Mouse (Mus musculus): ENCODE measurements around the gene Dusp6. TPM values are rescaled to one million over a fixed set of nuclear protein-coding genes. Genes with fewer than 3 reads are reported as not detected.

Dusp6 gene
- polyA plus RNA-seq, 1 experiment from 2014 or later = 98.5 TPM

DNA sequence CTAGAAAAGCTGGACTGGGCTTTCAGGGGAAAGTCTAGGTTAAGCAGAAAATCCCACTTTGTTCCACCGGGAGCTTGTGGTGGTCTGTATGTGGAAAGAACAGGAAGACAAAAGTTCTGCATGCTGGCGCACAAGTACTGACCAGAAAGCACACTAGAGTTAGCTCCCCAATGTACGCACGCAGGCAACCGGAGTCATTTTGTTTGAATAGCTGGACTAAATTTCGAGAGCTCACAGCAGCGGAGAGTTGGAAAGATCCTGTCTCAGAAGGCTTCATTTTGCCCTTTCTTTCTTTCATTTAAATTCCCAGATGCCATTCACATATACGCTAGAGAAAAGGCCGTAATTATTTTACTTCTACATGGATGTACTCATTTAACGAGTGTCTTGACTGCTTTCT lies 20.3 kb upstream of the Dusp6 start:
- Histone ChIP-seq H3K4me2 (replicated peaks; ENCODE audit: low read depth, low read length) (no peak overlapping the region), H3K27ac (ENCODE audit: low read depth, low read length) (no peak overlapping the region), H3K4me1 (ENCODE audit: control insufficient read depth, insufficient read depth, low read length) (peaks cover 15% of the 10 kb centered on the region; the same call in 1 of the 2 replicates), H3K36me3 (ENCODE audit: control insufficient read depth, insufficient read depth, low read length) (no peaks in the 10 kb centered on the region), H3K9ac (ENCODE audit: low read depth, low read length) (no peak overlapping the region), H3K27me3 (ENCODE audit: control insufficient read depth, insufficient read depth, low read length) (no peaks in the 10 kb centered on the region), H3K4me3 (ENCODE audit: low read length) (no peak overlapping the region), H3K9me3 (ENCODE audit: control insufficient read depth, low read length) (no peaks in the 10 kb centered on the region)
- WGBS = 92% methylated on average over 10 of the region's 10 CpGs
- ATAC-seq (ENCODE audit: low FRiP score, low TSS enrichment) = no peak

DNA sequence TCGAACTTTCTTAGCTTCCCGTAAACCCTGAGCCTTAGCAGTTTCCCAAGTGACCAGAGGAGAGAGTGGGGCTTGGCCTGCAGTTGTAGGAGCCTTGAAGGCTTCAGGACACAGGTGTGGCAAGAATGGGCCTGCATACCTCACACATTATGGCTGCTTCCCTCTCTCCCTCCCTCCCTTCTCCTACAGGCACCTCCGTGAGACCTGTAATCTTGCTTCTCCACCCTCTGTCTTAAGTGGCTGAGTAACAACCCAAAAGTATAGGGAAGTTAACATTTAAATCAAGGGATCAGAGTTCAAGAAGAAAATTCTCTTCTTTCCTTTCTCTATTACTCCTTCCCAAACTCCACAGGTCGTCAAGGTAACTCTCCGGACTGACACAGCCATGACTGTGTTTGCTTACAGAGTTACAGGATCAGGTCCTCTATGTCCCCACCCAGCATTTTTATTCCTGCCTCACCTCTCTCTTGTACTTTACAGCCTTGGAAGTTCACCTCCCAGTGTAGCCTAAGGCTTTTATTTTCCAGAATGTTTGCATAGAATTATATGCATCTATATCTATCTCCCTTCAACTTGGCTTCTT lies 19.0 kb upstream of the Dusp6 start:
- WGBS = 44% methylated on average over 5 of the region's 5 CpGs
- Histone ChIP-seq H3K36me3 (ENCODE audit: control insufficient read depth, insufficient read depth, low read length) (no peaks in the 10 kb centered on the region), H3K9me3 (ENCODE audit: control insufficient read depth, low read length) (no peaks in the 10 kb centered on the region), H3K27ac (ENCODE audit: low read depth, low read length) (no peak overlapping the region), H3K4me2 (replicated peaks; ENCODE audit: low read depth, low read length) (no peak overlapping the region; the same call in 1 of the 2 replicates), H3K27me3 (ENCODE audit: control insufficient read depth, insufficient read depth, low read length) (no peaks in the 10 kb centered on the region), H3K4me1 (ENCODE audit: control insufficient read depth, insufficient read depth, low read length) (peaks cover 15% of the 10 kb centered on the region; the same call in 1 of the 2 replicates), H3K9ac (ENCODE audit: low read depth, low read length) (no peak overlapping the region), H3K4me3 (ENCODE audit: low read length) (no peak overlapping the region)
- no peak for ATAC-seq (ENCODE audit: low FRiP score, low TSS enrichment)

DNA sequence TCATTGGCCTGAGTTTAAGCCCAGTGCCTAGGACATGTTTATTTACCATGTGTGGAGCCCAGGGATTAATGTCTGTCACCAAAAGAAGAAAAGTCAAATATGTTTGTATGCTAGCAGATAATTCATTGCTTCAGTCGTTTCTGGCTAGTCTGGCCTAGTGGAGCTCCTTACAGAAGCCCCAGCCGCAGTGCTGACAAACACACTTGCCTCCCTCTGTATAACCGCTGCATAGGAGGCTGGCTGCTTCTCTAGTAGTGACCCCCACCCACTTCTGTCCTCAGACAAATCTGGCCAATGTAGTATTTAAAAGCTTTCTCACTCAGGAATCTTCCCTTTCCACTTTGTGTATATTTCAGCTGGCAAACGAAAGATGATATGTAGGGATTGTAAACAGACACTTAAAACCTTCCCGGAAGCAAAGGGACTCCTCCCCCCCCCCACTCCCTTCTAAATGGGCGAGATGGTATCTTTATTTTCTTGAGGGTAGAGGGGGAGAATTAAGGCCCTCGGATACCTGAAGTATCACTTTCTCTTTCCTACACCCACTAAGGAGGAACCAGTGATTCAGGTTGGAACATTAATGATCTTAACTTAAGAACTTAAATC lies 18.3 kb upstream of the Dusp6 start:
- H3K4me2 ChIP-seq (replicated peaks; ENCODE audit: low read depth, low read length) = no peak overlapping the region
- H3K4me1 ChIP-seq (ENCODE audit: control insufficient read depth, insufficient read depth, low read length) = peaks cover 15% of the 10 kb centered on the region; the same call in 1 of the 2 replicates
- no peaks in the 10 kb centered on the region for H3K9me3 ChIP-seq (ENCODE audit: control insufficient read depth, low read length)
- H3K9ac ChIP-seq (ENCODE audit: low read depth, low read length) = no peak overlapping the region
- H3K27ac ChIP-seq (ENCODE audit: low read depth, low read length) = no peak overlapping the region
- no peaks in the 10 kb centered on the region for H3K27me3 ChIP-seq (ENCODE audit: control insufficient read depth, insufficient read depth, low read length)
- H3K4me3 ChIP-seq (ENCODE audit: low read length) = no peak overlapping the region
- WGBS = 15% methylated on average over 7 of the region's 7 CpGs
- ATAC-seq (ENCODE audit: low FRiP score, low TSS enrichment) = peak; percentile 37; the same call in 1 of the 2 replicates
- H3K36me3 ChIP-seq (ENCODE audit: control insufficient read depth, insufficient read depth, low read length) = no peaks in the 10 kb centered on the region

DNA sequence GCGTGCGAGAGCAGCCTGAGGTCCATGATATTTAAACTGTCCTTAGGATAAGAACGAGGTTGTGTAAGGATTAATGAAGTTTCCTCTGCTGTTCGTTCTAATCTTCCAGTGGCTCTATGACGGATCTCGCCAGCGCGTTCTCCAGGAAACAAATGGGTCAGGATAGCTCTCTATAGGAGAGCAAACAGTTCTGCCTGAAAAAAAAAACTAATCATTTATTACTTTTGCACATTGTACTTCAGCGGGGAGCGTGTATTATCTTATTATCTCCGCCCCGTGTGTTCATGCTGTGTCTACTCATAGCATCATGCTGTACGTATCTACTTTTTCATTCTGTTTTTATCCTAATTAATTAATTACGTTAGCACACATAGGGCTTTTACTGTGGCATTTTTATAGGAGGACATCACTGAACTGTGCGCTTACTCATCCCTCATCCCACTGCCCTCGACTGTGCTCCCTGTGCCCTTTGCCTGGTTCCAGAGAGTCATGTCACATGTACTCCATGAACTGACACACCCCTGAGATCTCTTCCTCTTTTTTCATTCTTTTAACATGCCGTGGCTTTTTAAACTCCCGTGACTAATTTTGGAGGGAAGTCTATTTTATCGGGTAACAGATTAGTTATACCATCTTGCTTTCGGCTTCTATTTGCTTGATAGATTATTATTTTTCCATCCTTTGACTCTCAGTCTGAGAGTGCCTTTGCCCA lies 16.1 kb upstream of the Dusp6 start:
- no peak overlapping the region for H3K9ac ChIP-seq (ENCODE audit: low read depth, low read length)
- H3K4me3 ChIP-seq (ENCODE audit: low read length) = no peak overlapping the region
- peaks cover 10% of the 10 kb centered on the region; the same call in 1 of the 2 replicates for H3K4me1 ChIP-seq (ENCODE audit: control insufficient read depth, insufficient read depth, low read length)
- ATAC-seq (ENCODE audit: low FRiP score, low TSS enrichment) = no peak
- 88% methylated on average over 20 of the region's 20 CpGs for WGBS
- H3K9me3 ChIP-seq (ENCODE audit: control insufficient read depth, low read length) = no peaks in the 10 kb centered on the region
- H3K27me3 ChIP-seq (ENCODE audit: control insufficient read depth, insufficient read depth, low read length) = no peaks in the 10 kb centered on the region
- H3K27ac ChIP-seq (ENCODE audit: low read depth, low read length) = no peak overlapping the region
- no peaks in the 10 kb centered on the region for H3K36me3 ChIP-seq (ENCODE audit: control insufficient read depth, insufficient read depth, low read length)
- H3K4me2 ChIP-seq (replicated peaks; ENCODE audit: low read depth, low read length) = no peak overlapping the region

DNA sequence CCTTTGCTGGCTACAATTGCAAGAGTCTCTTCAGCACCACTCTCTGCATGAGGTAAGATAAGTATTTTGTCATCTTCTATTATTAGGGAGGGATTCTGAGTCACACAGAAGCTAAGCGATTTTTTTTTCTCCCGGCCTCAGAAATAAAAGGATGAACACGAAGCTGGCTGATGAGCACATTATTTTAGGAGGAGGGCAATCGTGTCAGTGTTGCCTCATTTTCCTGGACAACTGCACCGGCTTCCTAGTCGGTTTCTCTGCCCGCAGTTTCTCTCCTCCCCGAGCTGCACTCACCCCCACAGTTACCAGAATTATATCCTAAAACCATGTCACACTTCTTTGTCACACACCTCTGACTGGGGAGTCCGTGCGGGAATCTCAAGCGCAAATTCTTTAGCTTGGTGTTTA lies 12.2 kb upstream of the Dusp6 start:
- no peak for ATAC-seq (ENCODE audit: low FRiP score, low TSS enrichment)
- Histone ChIP-seq H3K27ac (ENCODE audit: low read depth, low read length) (no peak overlapping the region), H3K4me1 (ENCODE audit: control insufficient read depth, insufficient read depth, low read length) (no peaks in the 10 kb centered on the region), H3K27me3 (ENCODE audit: control insufficient read depth, insufficient read depth, low read length) (no peaks in the 10 kb centered on the region), H3K9me3 (ENCODE audit: control insufficient read depth, low read length) (no peaks in the 10 kb centered on the region), H3K4me2 (replicated peaks; ENCODE audit: low read depth, low read length) (no peak overlapping the region), H3K4me3 (ENCODE audit: low read length) (no peak overlapping the region), H3K9ac (ENCODE audit: low read depth, low read length) (no peak overlapping the region), H3K36me3 (ENCODE audit: control insufficient read depth, insufficient read depth, low read length) (no peaks in the 10 kb centered on the region)
- 71% methylated on average over 11 of the region's 11 CpGs for WGBS

DNA sequence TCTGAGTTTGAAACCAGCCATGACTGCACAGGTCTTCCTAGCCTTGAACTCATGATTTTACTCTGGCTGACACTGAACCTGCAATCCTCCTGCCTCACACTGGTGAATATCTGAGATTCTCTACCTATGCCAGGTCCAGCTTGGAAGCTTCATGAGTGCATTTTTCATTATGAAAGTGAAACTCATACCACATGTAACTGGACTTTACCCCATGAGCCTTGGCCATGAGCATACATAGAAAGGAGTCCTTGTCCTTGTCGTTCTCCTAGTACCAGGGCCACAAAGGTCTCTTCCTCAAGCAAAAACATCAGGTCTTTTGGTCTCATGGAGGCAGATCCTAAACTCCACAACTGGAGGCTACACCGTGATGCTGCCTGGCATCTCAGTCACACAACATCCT lies 9.6 kb upstream of the Dusp6 start:
- 94% methylated on average over 2 of the region's 2 CpGs for WGBS
- Histone ChIP-seq H3K4me2 (replicated peaks; ENCODE audit: low read depth, low read length) (no peak overlapping the region), H3K27ac (ENCODE audit: low read depth, low read length) (no peak overlapping the region), H3K9me3 (ENCODE audit: control insufficient read depth, low read length) (no peaks in the 10 kb centered on the region), H3K36me3 (ENCODE audit: control insufficient read depth, insufficient read depth, low read length) (no peaks in the 10 kb centered on the region), H3K9ac (ENCODE audit: low read depth, low read length) (no peak overlapping the region), H3K4me1 (ENCODE audit: control insufficient read depth, insufficient read depth, low read length) (peaks cover 3% of the 10 kb centered on the region; the same call in 1 of the 2 replicates), H3K4me3 (ENCODE audit: low read length) (no peak overlapping the region), H3K27me3 (ENCODE audit: control insufficient read depth, insufficient read depth, low read length) (no peaks in the 10 kb centered on the region)
- no peak for ATAC-seq (ENCODE audit: low FRiP score, low TSS enrichment)

DNA sequence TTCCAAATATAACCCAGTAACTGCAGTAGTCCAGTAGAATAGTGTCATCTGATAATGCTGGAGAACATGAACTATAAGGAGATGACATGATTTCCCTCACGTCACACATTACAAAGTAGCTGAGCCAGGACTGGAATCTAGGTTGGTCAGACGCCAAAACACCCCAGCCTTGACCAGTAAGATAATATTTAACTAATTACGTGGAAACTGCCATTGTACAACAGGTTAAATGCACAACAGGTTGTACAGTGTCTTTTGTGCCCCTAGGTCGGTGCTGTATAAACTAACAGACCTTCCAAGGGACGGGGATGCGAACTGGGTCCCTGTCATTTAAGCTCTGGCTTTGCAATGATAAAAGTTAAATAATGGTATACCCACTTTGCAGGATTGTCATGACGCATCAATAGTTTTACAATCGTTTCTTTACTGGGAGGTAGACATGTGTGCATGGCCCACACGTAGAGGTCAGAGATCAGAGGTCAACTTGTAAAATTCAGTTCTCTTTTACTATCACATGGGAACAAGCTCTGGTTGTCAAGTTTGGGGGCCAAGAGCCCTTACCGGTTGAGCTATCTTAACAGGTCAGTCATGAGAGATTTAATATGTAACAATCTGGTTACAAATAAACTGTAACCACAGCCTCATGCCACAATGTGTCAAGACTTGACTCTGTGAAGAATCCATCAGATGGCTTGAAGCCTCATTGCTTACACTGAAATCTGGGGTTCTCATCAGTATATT lies 7.0 kb upstream of the Dusp6 start:
- H3K9me3 ChIP-seq (ENCODE audit: control insufficient read depth, low read length) = no peaks in the 10 kb centered on the region
- 54% methylated on average over 10 of the region's 10 CpGs for WGBS
- no peaks in the 10 kb centered on the region for H3K27me3 ChIP-seq (ENCODE audit: control insufficient read depth, insufficient read depth, low read length)
- no peak overlapping the region for H3K9ac ChIP-seq (ENCODE audit: low read depth, low read length)
- H3K4me3 ChIP-seq (ENCODE audit: low read length) = no peak overlapping the region
- H3K27ac ChIP-seq (ENCODE audit: low read depth, low read length) = 0 out of 2 replicates have a peak overlapping the region, but pooled peaks have one; percentile 19
- no peaks in the 10 kb centered on the region for H3K36me3 ChIP-seq (ENCODE audit: control insufficient read depth, insufficient read depth, low read length)
- no peak overlapping the region for H3K4me2 ChIP-seq (replicated peaks; ENCODE audit: low read depth, low read length)
- H3K4me1 ChIP-seq (ENCODE audit: control insufficient read depth, insufficient read depth, low read length) = peaks cover 13% of the 10 kb centered on the region; the same call in 1 of the 2 replicates
- no peak; the same call in 1 of the 2 replicates for ATAC-seq (ENCODE audit: low FRiP score, low TSS enrichment)

DNA sequence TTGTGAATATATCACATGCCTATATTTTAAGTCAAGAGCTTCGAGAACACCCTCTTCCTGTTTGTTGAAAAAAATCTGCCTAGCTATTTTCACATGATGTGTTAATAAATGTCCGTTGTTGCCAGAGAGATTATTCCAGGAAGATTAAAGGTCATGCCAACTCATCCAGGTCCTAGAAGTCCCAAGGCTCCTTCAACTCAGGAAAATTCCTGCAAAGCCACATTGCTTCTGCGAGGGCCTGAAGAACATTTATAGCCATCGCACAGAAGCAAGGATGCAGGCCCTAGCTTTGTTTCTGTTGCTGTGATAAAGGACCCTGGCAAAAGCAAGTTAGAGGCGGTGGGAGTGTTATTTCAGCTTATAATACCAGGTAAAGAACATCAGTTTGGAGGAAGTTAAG lies 5.5 kb upstream of the Dusp6 start:
- H3K27ac ChIP-seq (ENCODE audit: low read depth, low read length) = no peak overlapping the region
- WGBS = 62% methylated on average over 5 of the region's 5 CpGs

More for the DNA sequence above, 5.5 kb upstream of the Dusp6 start:
- peaks cover 13% of the 10 kb centered on the region; the same call in 1 of the 2 replicates for H3K4me1 ChIP-seq (ENCODE audit: control insufficient read depth, insufficient read depth, low read length)
- H3K27me3 ChIP-seq (ENCODE audit: control insufficient read depth, insufficient read depth, low read length) = no peaks in the 10 kb centered on the region
- ATAC-seq (ENCODE audit: low FRiP score, low TSS enrichment) = no peak
- H3K9ac ChIP-seq (ENCODE audit: low read depth, low read length) = no peak overlapping the region
- H3K36me3 ChIP-seq (ENCODE audit: control insufficient read depth, insufficient read depth, low read length) = no peaks in the 10 kb centered on the region
- no peak overlapping the region for H3K4me3 ChIP-seq (ENCODE audit: low read length)
- no peaks in the 10 kb centered on the region for H3K9me3 ChIP-seq (ENCODE audit: control insufficient read depth, low read length)
- no peak overlapping the region for H3K4me2 ChIP-seq (replicated peaks; ENCODE audit: low read depth, low read length)

Data from kidney, embryonic 14.5 days (tissue).